9 mouse cellular contexts compared by ENCODE assay signal in the genomic region with DNA sequence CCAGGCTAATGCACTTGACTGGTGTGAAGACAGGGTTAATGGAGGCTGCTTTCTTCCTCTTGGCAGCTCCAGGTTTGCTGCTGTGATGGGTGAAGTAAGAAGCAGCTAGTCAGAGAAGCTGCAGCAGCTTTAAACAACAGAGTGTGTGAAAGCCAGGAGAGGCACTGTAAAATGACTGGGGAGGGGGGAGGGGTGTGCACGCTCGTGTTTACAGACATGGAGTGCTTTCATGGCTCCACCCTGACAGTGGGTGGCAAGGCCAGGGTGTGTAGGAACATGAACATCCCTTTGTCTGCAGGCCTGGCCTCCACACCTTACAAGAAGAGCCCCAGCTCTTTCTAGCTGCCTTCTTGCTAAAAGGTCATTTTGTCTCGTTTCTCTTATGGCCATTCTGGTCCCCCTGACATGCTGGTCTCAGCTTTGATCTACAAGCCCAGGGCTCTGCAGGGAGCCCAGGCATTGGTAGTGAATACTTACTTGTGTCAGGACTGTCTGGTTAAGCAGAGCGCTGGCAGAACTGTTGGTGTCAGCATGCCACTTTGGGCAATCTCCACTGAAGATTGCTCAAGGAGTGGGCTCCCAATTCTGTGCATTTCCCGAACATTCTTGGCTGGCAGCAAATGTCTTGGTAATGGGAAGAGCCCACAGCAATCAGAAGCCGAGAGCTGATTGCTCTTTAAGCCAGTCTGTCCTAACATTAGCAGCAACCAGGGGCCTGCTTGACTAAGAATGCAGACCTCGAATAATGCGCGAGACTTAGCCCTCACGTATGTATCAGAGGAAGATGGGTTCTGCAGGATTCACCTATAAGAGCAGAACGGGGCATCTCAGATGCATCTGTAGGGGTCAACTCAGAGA.
DNase-seq lines count a peak whose midpoint lies in the region; ATAC-seq and TF ChIP-seq lines count a peak whose summit lies in the region.
"Had no signal": no experiment of that assay in that cellular context is flagged by ENCODE, and none has a peak within 500 bp of the region (broad histone marks: within the 10 kb centered on the region; RNA-seq: fewer than 3 reads in every experiment).

No protein-coding gene starts in this region.

- no peak overlapping the region for H3K4me2 ChIP-seq in lung, postnatal 0 days (replicated peaks; ENCODE audit: low read depth, low read length)
- no peak overlapping the region for H3K4me2 ChIP-seq in hindbrain, embryonic 13.5 days
- H3K4me2 ChIP-seq in midbrain, embryonic 15.5 days, result no peak overlapping the region

- no peak for TF ChIP-seq EP300 in lung, postnatal 0 days (IDR thresholded peaks at IDR 0.05)

- 44% methylated on average over 11 of the region's 11 CpGs for WGBS in lung, postnatal 0 days
- 50% methylated on average over 11 of the region's 11 CpGs for WGBS in hindbrain, embryonic 13.5 days
- WGBS in midbrain, embryonic 15.5 days, result 50% methylated on average over 11 of the region's 11 CpGs

- H3K9ac ChIP-seq in lung, postnatal 0 days (replicated peaks; ENCODE audit: low read depth), result no peak overlapping the region
- 0 out of 2 replicates have a peak overlapping the region, but pooled peaks have one; percentile 35 for H3K9ac ChIP-seq in hindbrain, embryonic 13.5 days
- H3K9ac ChIP-seq in midbrain, embryonic 15.5 days, result no peak overlapping the region

- H3K36me3 ChIP-seq in lung, postnatal 0 days (ENCODE audit: insufficient read depth, low read length), result no peaks in the 10 kb centered on the region
- H3K36me3 ChIP-seq in hindbrain, embryonic 13.5 days, result no peaks in the 10 kb centered on the region
- H3K36me3 ChIP-seq in midbrain, embryonic 15.5 days (replicated peaks), result no peaks in the 10 kb centered on the region

- H3K4me3 ChIP-seq in lung, postnatal 0 days (ENCODE audit: low read depth, low read length), result no peak overlapping the region
- H3K4me3 ChIP-seq in hindbrain, embryonic 13.5 days, result no peak overlapping the region
- no peak overlapping the region for H3K4me3 ChIP-seq in midbrain, embryonic 15.5 days

- H3K27ac ChIP-seq in lung, postnatal 0 days (ENCODE audit: low read length), result no peak overlapping the region
- H3K27ac ChIP-seq in hindbrain, embryonic 13.5 days, result peak overlapping the region; percentile 12; the same call in 1 of the 2 replicates
- H3K27ac ChIP-seq in midbrain, embryonic 15.5 days, result peak overlapping the region; percentile 4; the same call in 1 of the 2 replicates

- no peaks in the 10 kb centered on the region for H3K9me3 ChIP-seq in lung, postnatal 0 days (ENCODE audit: low read length)
- no peaks in the 10 kb centered on the region for H3K9me3 ChIP-seq in hindbrain, embryonic 13.5 days
- no peaks in the 10 kb centered on the region for H3K9me3 ChIP-seq in midbrain, embryonic 15.5 days

- H3K27me3 ChIP-seq in lung, postnatal 0 days (replicated peaks; ENCODE audit: insufficient read depth, low read length), result no peaks in the 10 kb centered on the region
- 0 out of 2 replicates have a peak, but pooled peaks cover 3% of the 10 kb centered on the region for H3K27me3 ChIP-seq in hindbrain, embryonic 13.5 days
- no peaks in the 10 kb centered on the region for H3K27me3 ChIP-seq in midbrain, embryonic 15.5 days (replicated peaks)
- H3K27me3 ChIP-seq: Patski had no signal

- TF ChIP-seq CTCF in lung, postnatal 0 days (IDR thresholded peaks at IDR 0.05), result no peak

- peak; percentile 34 for ATAC-seq in lung, postnatal 0 days
- peak; percentile 47; the same call in 1 of the 2 replicates for ATAC-seq in hindbrain, embryonic 13.5 days (ENCODE audit: low FRiP score)
- ATAC-seq in midbrain, embryonic 15.5 days (replicated peaks), result peak; percentile 43
- ATAC-seq: Patski had no signal

- peak; percentile 41 to 55 for DNase-seq in cerebellum, postnatal 14 days
- DNase-seq in cerebellum, adult 18-20 months, result no peak
- peak; percentile 26 for DNase-seq in lung, postnatal 0 days (ENCODE audit: low spot score)
- no peak for DNase-seq in lung, postnatal 25 days (ENCODE audit: low spot score)
- DNase-seq in thymus, postnatal 36 days, result no peak
- no peak for DNase-seq in right cerebral cortex, postnatal 14 days

- no peaks in the 10 kb centered on the region for H3K4me1 ChIP-seq in lung, postnatal 0 days (ENCODE audit: insufficient read depth, low read depth, low read length)
- peaks cover 13% of the 10 kb centered on the region for H3K4me1 ChIP-seq in hindbrain, embryonic 13.5 days (replicated peaks)
- peaks cover 18% of the 10 kb centered on the region for H3K4me1 ChIP-seq in midbrain, embryonic 15.5 days

Comparison
In these comparisons a context has a peak if more than half of its experiments do, and no peak if none do; other contexts are left out.
1. DNase-seq: peak in cerebellum, postnatal 14 days (2 of 2) and lung, postnatal 0 days (single experiment); none in cerebellum, adult 18-20 months (0 of 2), lung, postnatal 25 days (single experiment), thymus, postnatal 36 days (0 of 2) and right cerebral cortex, postnatal 14 days (single experiment).
2. Peak in every context shown above with its lines, with median percentiles within 50 percentile points of each other: ATAC-seq.